Mouse (Mus musculus): ENCODE measurements around the gene Plod2.

DNA sequence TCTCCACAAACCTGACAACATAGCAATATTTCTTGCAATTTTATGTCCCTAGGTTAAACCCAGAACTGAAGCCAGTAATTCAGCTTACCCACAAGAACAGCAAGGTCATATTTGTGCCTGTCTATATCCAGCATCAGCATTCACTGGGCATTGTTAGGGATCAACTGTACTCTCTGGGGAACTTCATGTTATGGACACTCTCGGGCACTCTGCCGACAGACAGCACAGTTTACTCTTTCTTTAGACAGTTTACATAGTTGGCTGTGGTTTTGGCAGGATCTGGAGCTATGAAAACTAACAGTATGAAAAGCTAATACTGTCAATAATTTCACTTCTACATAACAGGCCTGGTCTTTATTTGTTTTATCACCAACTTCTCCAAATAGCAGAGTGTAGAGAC lies 75.4 kb downstream of the Plod2 start:
- TF ChIP-seq CTCF (IDR thresholded peaks at IDR 0.05 in 2 of 3, conservative IDR thresholded peaks at IDR 0.05 in 1 of 3; ENCODE audit: control insufficient read depth in 1 of 3, insufficient read depth in 1 of 3, low read depth in 2 of 3, low read length in 3 of 3, poor library complexity in 1 of 3, severe bottlenecking in 1 of 3) (no peak), ELF1 (IDR thresholded peaks at IDR 0.05; ENCODE audit: low read depth, low read length) (no peak), NRF1 (IDR thresholded peaks at IDR 0.05; ENCODE audit: insufficient read depth, low read depth, low read length, poor library complexity, severe bottlenecking) (no peak), EP300 (IDR thresholded peaks at IDR 0.05; ENCODE audit: low read depth in 1 of 2, low read length in 2 of 2) (no peak), CHD2 (IDR thresholded peaks at IDR 0.05; ENCODE audit: low read length) (no peak), HCFC1 (IDR thresholded peaks at IDR 0.05; ENCODE audit: low read depth, low read length) (no peak)
